Mouse (Mus musculus): Measurements from ENCODE around the gene Mpl. TPM values are rescaled to one million over a fixed set of nuclear protein-coding genes. Genes with fewer than 3 reads are reported as not detected.

The Mpl gene
- total RNA-seq, 2 experiments from 2014 or later = not detected

Other genes with a start within 250 kb of the Mpl start
- 10 to 100 TPM; 73.3 to 80.7 TPM for gene Ptprf, start 166.1 kb downstream of the Mpl start, total RNA-seq (2021)
- gene Szt2, start 48.2 kb downstream of the Mpl start, total RNA-seq (2021) = 10 to 100 TPM; 35.7 to 40.8 TPM
- 10 to 100 TPM; 54.6 to 61.5 TPM for gene Med8, start 48.2 kb downstream of the Mpl start, total RNA-seq (2021)
- gene Elovl1, start 29.4 kb downstream of the Mpl start, total RNA-seq (2021) = 10 to 100 TPM; 26.4 to 28.5 TPM
- 1 to 10 TPM in 1 of 2 experiments, under 1 TPM in 1; 0.82 to 1.5 TPM for gene Cdc20, start 20.2 kb downstream of the Mpl start, total RNA-seq (2021)
- 1 to 10 TPM; 7.1 to 8.5 TPM for gene Tie1, start 32.5 kb upstream of the Mpl start, total RNA-seq (2021)
- gene 2610528J11Rik, start 69.5 kb upstream of the Mpl start, total RNA-seq (2021) = not detected
- 1 to 10 TPM; 5.6 to 8.1 TPM for gene Tmem125, start 86.5 kb upstream of the Mpl start, total RNA-seq (2021)
- gene Cfap57, start 163.3 kb upstream of the Mpl start, total RNA-seq (2021) = under 1 TPM; 0.78 to 0.90 TPM
- gene Ebna1bp2, start 163.3 kb upstream of the Mpl start, total RNA-seq (2021) = 10 to 100 TPM; 61.8 to 64.2 TPM
- gene Olfr62, start 201.4 kb upstream of the Mpl start, total RNA-seq (2021) = not detected
- not detected for gene Olfr1342, start 235.2 kb upstream of the Mpl start, total RNA-seq (2021)
- not detected for gene Olfr1341, start 246.0 kb upstream of the Mpl start, total RNA-seq (2021)